Mouse (Mus musculus): Measurements from ENCODE around the gene Shb.
"Not testable (repeated sequence)": the region's sequence is repeated elsewhere in the genome, so short reads cannot be mapped to it uniquely, and the experiment has no call there.

Shb gene

DNA sequence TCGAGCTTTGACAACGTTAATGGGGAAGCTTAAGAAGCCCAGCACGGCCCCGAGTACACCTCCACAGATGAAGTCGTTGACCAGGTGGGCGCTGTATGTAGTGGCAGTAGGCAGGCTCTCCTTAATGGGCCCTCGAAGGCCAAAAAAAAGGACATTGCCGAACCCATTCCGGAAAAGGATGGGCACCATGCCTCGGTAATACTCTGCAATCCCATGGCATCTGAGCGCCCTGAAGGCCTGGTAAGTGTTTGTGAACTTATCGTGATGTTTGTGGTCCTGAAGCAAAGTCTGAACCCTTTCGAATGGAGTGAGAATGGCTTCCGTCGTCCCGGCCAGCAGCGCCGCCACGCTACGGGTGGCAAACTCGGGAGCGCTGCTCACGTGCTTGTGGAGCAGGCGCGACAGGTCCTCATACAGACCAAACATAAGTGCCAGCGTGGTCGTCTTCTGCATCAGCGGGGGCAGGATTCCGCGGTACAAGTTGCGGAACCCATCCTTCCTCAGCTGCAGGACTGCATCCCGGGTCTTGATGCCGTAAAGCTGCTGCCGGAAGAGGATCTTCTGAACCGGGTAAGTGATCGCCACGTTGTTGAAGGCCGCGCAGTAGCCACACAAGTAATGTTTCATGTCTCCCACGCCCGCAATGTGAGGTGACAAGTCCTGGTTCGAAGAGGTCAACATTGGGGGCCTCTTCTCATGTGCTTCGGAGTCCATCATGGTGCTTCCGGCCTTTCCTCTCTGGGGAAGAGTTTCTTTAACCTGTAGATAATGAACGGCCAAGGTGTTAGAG is 132.7 kb downstream of the Shb start:
- no peak for DNase-seq (ENCODE audit: low read depth, low spot score)

- DNase-seq (ENCODE audit: low read depth, low spot score), result not testable (repeated sequence)
Measured at GRCm38 (mm10) chr4:45398315-45398714, 134.0 kb downstream of the Shb start.

DNA sequence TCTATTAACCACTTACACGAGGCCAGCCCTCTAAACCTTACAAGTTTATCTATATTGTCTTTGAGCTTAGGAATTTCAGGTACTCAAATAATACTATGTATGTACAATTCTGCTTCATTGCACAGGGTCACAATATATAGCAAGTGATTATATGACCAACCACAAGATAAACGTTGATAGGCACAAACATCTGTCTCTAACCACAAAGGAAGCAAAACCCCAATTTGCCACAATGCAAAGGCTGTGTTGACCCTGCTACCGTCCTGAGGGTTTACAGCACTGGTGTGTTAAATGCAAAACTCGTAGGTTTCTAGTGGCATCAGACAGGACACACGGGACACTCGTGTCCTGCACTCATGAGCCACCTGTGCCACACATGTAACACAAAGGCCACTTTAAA is 136.1 kb downstream of the Shb start:
- not testable (repeated sequence) for DNase-seq (ENCODE audit: low read depth, low spot score)

DNA sequence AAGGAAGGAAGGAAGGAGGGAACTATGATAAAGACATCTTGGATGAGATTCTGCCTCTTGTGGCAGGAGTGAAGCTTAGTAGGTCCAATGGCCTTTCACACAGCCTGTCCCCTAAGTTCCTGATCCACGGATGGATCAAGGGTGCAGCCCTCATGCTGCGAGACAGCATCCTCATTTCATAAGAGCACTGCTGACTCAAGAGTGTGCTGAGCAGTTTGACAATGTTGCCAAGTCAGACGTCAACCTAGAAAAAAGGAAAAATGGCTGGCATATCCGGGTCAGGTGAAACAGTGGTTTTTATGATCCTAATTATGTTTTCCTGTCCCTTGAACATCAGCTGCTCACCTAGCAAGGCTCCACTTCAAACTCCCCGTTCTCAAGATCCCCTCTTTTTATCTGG is 138.6 kb downstream of the Shb start:
- DNase-seq (ENCODE audit: low read depth, low spot score), result no peak

DNA sequence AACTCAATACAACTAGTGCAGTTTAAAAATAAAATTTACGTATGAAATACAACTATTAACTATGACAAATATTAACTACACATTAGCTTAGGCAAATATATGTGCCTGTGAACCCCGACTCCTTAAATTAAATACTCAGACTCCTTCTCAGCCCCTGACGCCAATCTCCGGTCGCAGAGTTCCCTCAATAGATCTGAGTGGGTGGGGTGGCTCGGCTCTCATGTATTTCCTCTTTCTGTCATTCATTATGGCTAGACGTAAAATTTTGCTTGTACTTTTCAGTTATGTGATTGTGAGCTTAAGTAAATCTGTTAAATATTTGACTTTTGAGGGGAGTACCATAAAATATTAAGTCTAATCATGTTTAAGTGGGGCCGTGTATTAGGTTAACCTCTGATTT is 139.3 kb downstream of the Shb start:
- no peak for DNase-seq (ENCODE audit: low read depth, low spot score)

DNA sequence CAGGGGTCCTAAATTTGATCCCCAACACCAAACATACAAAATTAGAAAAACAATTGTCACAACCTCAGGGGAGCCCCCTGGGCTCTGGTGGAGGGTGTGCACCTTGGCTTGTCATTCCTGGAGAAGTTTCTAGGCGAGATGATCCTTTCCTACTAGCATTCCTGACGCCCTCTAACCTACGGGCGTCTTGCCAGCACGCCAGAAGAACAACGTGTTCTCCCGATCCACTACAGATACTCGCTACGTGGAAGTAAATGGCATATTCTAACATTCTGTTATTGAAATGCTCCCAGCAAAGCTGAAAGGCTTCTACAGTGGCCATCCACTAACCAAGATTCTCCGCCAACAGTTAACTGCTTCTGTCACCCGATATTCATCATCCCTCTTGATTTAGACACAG is 139.7 kb downstream of the Shb start:
- DNase-seq (ENCODE audit: low read depth, low spot score), result no peak

DNA sequence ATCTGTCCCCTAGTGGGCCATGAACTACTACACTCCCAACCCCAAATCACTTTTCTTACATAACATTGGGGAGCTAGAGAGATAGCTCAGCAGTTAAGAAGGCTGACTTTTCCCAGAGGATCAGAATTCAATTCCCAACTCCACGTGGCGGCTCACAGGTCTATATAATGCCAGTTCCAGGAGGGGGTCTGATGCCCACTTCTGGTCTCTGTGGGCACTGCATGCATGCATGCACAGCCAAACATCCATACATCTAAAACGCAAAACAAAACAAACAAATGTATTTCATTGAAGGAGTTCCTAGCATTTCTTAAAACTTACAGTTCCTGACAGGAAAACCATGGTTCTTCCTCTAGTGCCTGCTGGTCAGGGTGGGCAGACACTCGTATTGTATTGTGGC is 140.2 kb downstream of the Shb start:
- DNase-seq (ENCODE audit: low read depth, low spot score), result no peak

DNA sequence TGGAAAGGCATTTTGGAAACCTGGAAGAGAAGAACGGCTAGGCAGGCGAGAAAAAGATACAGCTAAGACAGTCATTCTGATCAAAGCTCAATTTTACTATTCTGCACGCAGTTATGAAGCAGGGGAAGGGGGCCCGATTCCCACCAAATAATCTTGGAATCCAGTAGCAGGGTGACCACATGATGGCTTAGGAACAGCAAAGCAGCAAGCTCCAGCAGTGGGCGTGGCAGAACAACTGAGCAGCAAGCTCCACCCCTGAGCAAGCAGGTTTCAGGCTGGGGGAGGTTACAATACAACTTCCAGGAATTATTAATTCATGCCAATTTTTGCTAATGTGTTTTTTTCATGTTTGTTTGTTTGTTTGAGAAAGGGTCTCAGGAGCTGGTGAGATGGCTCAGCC is 145.0 kb downstream of the Shb start:
- DNase-seq (ENCODE audit: low read depth, low spot score), result not testable (repeated sequence)

DNA sequence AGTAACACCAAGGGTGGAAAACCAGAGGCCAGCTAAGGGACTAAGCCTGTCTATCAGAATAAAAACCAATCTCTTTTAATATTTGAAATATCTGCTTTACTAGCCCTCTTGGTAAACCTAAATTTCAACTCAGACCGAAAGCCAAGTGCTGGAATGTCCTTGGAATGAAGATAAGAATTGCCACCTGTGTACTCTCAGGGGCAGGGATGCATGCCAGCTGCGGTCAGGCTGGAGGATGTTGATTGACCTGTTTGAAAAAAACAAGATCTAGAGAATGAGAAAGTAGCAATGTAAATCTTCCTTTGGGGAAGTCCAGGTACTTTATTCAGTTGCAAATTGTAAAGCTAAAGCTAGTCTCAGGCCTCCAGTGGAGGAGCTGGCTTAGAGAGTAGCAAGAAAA is 150.1 kb downstream of the Shb start:
- not testable (repeated sequence) for DNase-seq (ENCODE audit: low read depth, low spot score)

DNA sequence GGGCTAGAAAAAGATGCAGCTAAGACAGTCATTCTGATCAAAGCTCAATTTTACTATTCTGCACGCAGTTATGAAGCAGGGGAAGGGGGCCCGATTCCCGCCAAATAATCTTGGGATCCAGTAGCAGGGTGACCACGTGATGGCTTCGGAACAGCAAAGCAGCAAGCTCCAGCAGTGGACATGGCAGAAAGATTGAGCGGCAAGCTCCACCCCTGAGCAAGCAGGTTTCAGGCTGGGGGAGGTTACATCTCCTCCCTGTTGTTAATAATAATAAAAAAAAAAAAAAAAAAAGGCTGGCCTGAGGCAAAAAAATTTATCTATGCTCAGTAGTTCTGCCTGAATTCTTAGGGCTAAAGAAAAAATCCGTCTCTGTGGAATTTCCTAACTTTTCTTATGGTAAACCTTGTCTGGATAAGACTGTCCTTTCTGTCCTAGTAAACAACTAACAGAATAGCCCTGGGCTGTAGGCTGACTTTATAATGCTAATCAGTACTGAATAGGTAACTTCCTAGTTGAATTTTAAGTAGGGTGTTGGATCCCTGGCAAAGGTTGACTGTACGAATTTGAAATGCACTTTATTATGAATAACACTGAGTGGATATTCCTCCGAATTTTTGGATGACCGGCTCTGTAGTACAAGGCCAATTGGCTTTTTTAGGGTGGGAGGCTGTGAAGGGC is 151.2 kb downstream of the Shb start:
- DNase-seq (ENCODE audit: low read depth, low spot score), result not testable (repeated sequence)

GRCm38 (mm10) chr4:45376573-45376972 is 155.7 kb downstream of the Shb start:
- DNase-seq (ENCODE audit: low read depth, low spot score), result no peak

DNA sequence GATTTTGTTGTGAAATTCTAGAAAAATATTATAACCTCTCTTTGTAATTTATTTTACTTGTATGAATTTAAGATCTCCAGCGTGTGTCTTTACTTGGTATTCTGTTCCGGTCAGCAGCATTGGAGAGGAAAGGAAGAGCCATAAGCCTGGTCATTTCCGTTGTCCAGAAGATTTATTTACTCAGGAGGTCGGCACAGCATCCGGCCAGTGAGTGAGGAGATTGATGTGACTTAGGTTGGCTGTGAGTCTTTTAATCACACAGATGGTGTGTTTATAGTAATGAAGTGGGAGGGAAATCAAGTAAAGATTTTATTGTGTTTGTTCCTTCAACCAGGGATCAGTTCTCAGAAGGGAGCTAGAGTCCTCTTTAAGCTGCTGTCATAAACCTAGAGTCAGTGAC is 157.4 kb downstream of the Shb start:
- no peak for DNase-seq (ENCODE audit: low read depth, low spot score)
